Mouse (Mus musculus): ENCODE measurements around the gene 2310034C09Rik. TPM values are rescaled to one million over a fixed set of nuclear protein-coding genes. Genes with fewer than 3 reads are reported as not detected.
"Not testable (repeated sequence)": the region's sequence is repeated elsewhere in the genome, so short reads cannot be mapped to it uniquely, and the experiment has no call there.

The 2310034C09Rik gene
- not detected in 2 replicates for polyA plus RNA-seq (2014; fragmentation: Nextera tagmentation; extraction: Ambion mirVana)

GRCm38 (mm10) chr16:88758547-88758946 lies at the start of gene 2310034C09Rik:
2310034C09Rik (plus strand) TSS chr16:88758847.
- not testable (repeated sequence) for H3K9me3 ChIP-seq (replicated peaks; ENCODE audit: control insufficient read depth, low read length); H3K27ac ChIP-seq (ENCODE audit: low read depth, low read length); H3K27me3 ChIP-seq (ENCODE audit: control insufficient read depth, insufficient read depth, low read length); H3K36me3 ChIP-seq (ENCODE audit: control insufficient read depth, insufficient read depth, low read length); H3K9ac ChIP-seq (ENCODE audit: low read depth, low read length); ATAC-seq (replicated peaks; ENCODE audit: insufficient number of reproducible peaks, low FRiP score, low TSS enrichment); H3K4me1 ChIP-seq (ENCODE audit: control insufficient read depth, insufficient read depth, low read length); H3K4me3 ChIP-seq (ENCODE audit: low read depth, low read length); H3K4me2 ChIP-seq
- WGBS (ENCODE audit: insufficient replicate concordance): 79% methylated on average over 3 of the region's 3 CpGs

- 73% methylated on average over 4 of the region's 4 CpGs for WGBS (ENCODE audit: insufficient replicate concordance)
- no peak overlapping the region for H3K4me3 ChIP-seq (ENCODE audit: low read depth, low read length)
- no peak for ATAC-seq (replicated peaks; ENCODE audit: insufficient number of reproducible peaks, low FRiP score, low TSS enrichment)
- no peaks in the 10 kb centered on the region for H3K9me3 ChIP-seq (replicated peaks; ENCODE audit: control insufficient read depth, low read length)
- H3K27me3 ChIP-seq (ENCODE audit: control insufficient read depth, insufficient read depth, low read length): no peaks in the 10 kb centered on the region
- H3K36me3 ChIP-seq (ENCODE audit: control insufficient read depth, insufficient read depth, low read length): no peaks in the 10 kb centered on the region
- H3K4me1 ChIP-seq (ENCODE audit: control insufficient read depth, insufficient read depth, low read length): no peaks in the 10 kb centered on the region
- no peak overlapping the region for H3K27ac ChIP-seq (ENCODE audit: low read depth, low read length)
- H3K9ac ChIP-seq (ENCODE audit: low read depth, low read length): no peak overlapping the region
- H3K4me2 ChIP-seq: no peak overlapping the region
These were observed 47.9 kb upstream of the 2310034C09Rik start for GRCm38 (mm10) chr16:88710757-88711156.

GRCm38 (mm10) chr16:88711245-88711644 lies 47.4 kb upstream of the 2310034C09Rik start:
- no peak overlapping the region for H3K4me2 ChIP-seq
- H3K4me3 ChIP-seq (ENCODE audit: low read depth, low read length): no peak overlapping the region
- no peaks in the 10 kb centered on the region for H3K9me3 ChIP-seq (replicated peaks; ENCODE audit: control insufficient read depth, low read length)
- H3K36me3 ChIP-seq (ENCODE audit: control insufficient read depth, insufficient read depth, low read length): no peaks in the 10 kb centered on the region
- H3K27me3 ChIP-seq (ENCODE audit: control insufficient read depth, insufficient read depth, low read length): no peaks in the 10 kb centered on the region
- ATAC-seq (replicated peaks; ENCODE audit: insufficient number of reproducible peaks, low FRiP score, low TSS enrichment): no peak
- no peak overlapping the region for H3K27ac ChIP-seq (ENCODE audit: low read depth, low read length)
- H3K4me1 ChIP-seq (ENCODE audit: control insufficient read depth, insufficient read depth, low read length): no peaks in the 10 kb centered on the region
- WGBS (ENCODE audit: insufficient replicate concordance): 72% methylated on average over 6 of the region's 6 CpGs
- H3K9ac ChIP-seq (ENCODE audit: low read depth, low read length): no peak overlapping the region

GRCm38 (mm10) chr16:88716549-88716948 lies 42.1 kb upstream of the 2310034C09Rik start:
- Histone ChIP-seq H3K36me3 (ENCODE audit: control insufficient read depth, insufficient read depth, low read length) (no peaks in the 10 kb centered on the region), H3K27ac (ENCODE audit: low read depth, low read length) (no peak overlapping the region), H3K9ac (ENCODE audit: low read depth, low read length) (no peak overlapping the region), H3K9me3 (replicated peaks; ENCODE audit: control insufficient read depth, low read length) (no peaks in the 10 kb centered on the region), H3K4me3 (ENCODE audit: low read depth, low read length) (no peak overlapping the region), H3K4me1 (ENCODE audit: control insufficient read depth, insufficient read depth, low read length) (no peaks in the 10 kb centered on the region), H3K27me3 (ENCODE audit: control insufficient read depth, insufficient read depth, low read length) (no peaks in the 10 kb centered on the region), H3K4me2 (no peak overlapping the region)
- ATAC-seq (replicated peaks; ENCODE audit: insufficient number of reproducible peaks, low FRiP score, low TSS enrichment): no peak

GRCm38 (mm10) chr16:88720031-88720430 lies 38.6 kb upstream of the 2310034C09Rik start:
- Histone ChIP-seq H3K4me3 (ENCODE audit: low read depth, low read length) (no peak overlapping the region), H3K9me3 (replicated peaks; ENCODE audit: control insufficient read depth, low read length) (no peaks in the 10 kb centered on the region), H3K4me1 (ENCODE audit: control insufficient read depth, insufficient read depth, low read length) (no peaks in the 10 kb centered on the region), H3K27me3 (ENCODE audit: control insufficient read depth, insufficient read depth, low read length) (no peaks in the 10 kb centered on the region), H3K9ac (ENCODE audit: low read depth, low read length) (no peak overlapping the region), H3K4me2 (no peak overlapping the region), H3K27ac (ENCODE audit: low read depth, low read length) (no peak overlapping the region), H3K36me3 (ENCODE audit: control insufficient read depth, insufficient read depth, low read length) (no peaks in the 10 kb centered on the region)
- no peak for ATAC-seq (replicated peaks; ENCODE audit: insufficient number of reproducible peaks, low FRiP score, low TSS enrichment)
- 36% methylated on average over 1 of the region's 1 CpGs for WGBS (ENCODE audit: insufficient replicate concordance)

- Histone ChIP-seq H3K9ac (ENCODE audit: low read depth, low read length) (no peak within 1 kb of the TSS), H3K4me2 (no peak within 1 kb of the TSS), H3K27ac (ENCODE audit: low read depth, low read length) (no peak within 1 kb of the TSS), H3K4me1 (ENCODE audit: control insufficient read depth, insufficient read depth, low read length) (no peaks in the 10 kb centered on the region), H3K9me3 (replicated peaks; ENCODE audit: control insufficient read depth, low read length) (no peaks in the 10 kb centered on the region), H3K27me3 (ENCODE audit: control insufficient read depth, insufficient read depth, low read length) (no peaks in the 10 kb centered on the region), H3K36me3 (ENCODE audit: control insufficient read depth, insufficient read depth, low read length) (no peaks in the 10 kb centered on the region), H3K4me3 (ENCODE audit: low read depth, low read length) (no peak within 1 kb of the TSS)
- no peak for ATAC-seq (replicated peaks; ENCODE audit: insufficient number of reproducible peaks, low FRiP score, low TSS enrichment)
- WGBS (ENCODE audit: insufficient replicate concordance): 75% methylated on average over 4 of the region's 4 CpGs
These were observed 29.8 kb upstream of the 2310034C09Rik start, which contains the start of gene Krtap13-1 for GRCm38 (mm10) chr16:88728812-88729275. Krtap13-1 (plus strand) TSS chr16:88728862.

GRCm38 (mm10) chr16:88735391-88735790 lies 23.3 kb upstream of the 2310034C09Rik start:
- ATAC-seq (replicated peaks; ENCODE audit: insufficient number of reproducible peaks, low FRiP score, low TSS enrichment): no peak
- no peak overlapping the region for H3K9ac ChIP-seq (ENCODE audit: low read depth, low read length)
- H3K4me2 ChIP-seq: no peak overlapping the region
- no peaks in the 10 kb centered on the region for H3K4me1 ChIP-seq (ENCODE audit: control insufficient read depth, insufficient read depth, low read length)
- no peak overlapping the region for H3K4me3 ChIP-seq (ENCODE audit: low read depth, low read length)
- WGBS (ENCODE audit: insufficient replicate concordance): 65% methylated on average over 2 of the region's 2 CpGs
- H3K27ac ChIP-seq (ENCODE audit: low read depth, low read length): no peak overlapping the region
- H3K27me3 ChIP-seq (ENCODE audit: control insufficient read depth, insufficient read depth, low read length): no peaks in the 10 kb centered on the region
- H3K36me3 ChIP-seq (ENCODE audit: control insufficient read depth, insufficient read depth, low read length): no peaks in the 10 kb centered on the region
- H3K9me3 ChIP-seq (replicated peaks; ENCODE audit: control insufficient read depth, low read length): no peaks in the 10 kb centered on the region

- ATAC-seq (replicated peaks; ENCODE audit: insufficient number of reproducible peaks, low FRiP score, low TSS enrichment): no peak
- no peaks in the 10 kb centered on the region for H3K9me3 ChIP-seq (replicated peaks; ENCODE audit: control insufficient read depth, low read length)
- no peak overlapping the region for H3K27ac ChIP-seq (ENCODE audit: low read depth, low read length)
- no peak overlapping the region for H3K4me3 ChIP-seq (ENCODE audit: low read depth, low read length)
- no peaks in the 10 kb centered on the region for H3K4me1 ChIP-seq (ENCODE audit: control insufficient read depth, insufficient read depth, low read length)
- no peaks in the 10 kb centered on the region for H3K27me3 ChIP-seq (ENCODE audit: control insufficient read depth, insufficient read depth, low read length)
- no peaks in the 10 kb centered on the region for H3K36me3 ChIP-seq (ENCODE audit: control insufficient read depth, insufficient read depth, low read length)
- 66% methylated on average over 4 of the region's 4 CpGs for WGBS (ENCODE audit: insufficient replicate concordance)
- no peak overlapping the region for H3K9ac ChIP-seq (ENCODE audit: low read depth, low read length)
- no peak overlapping the region for H3K4me2 ChIP-seq
These were observed 13.8 kb upstream of the 2310034C09Rik start for GRCm38 (mm10) chr16:88744750-88745340.

GRCm38 (mm10) chr16:88747943-88748342 lies 10.7 kb upstream of the 2310034C09Rik start:
- ATAC-seq (replicated peaks; ENCODE audit: insufficient number of reproducible peaks, low FRiP score, low TSS enrichment): no peak
- Histone ChIP-seq H3K27me3 (ENCODE audit: control insufficient read depth, insufficient read depth, low read length) (no peaks in the 10 kb centered on the region), H3K9ac (ENCODE audit: low read depth, low read length) (no peak overlapping the region), H3K4me2 (no peak overlapping the region), H3K9me3 (replicated peaks; ENCODE audit: control insufficient read depth, low read length) (no peaks in the 10 kb centered on the region), H3K4me1 (ENCODE audit: control insufficient read depth, insufficient read depth, low read length) (no peaks in the 10 kb centered on the region), H3K4me3 (ENCODE audit: low read depth, low read length) (no peak overlapping the region), H3K27ac (ENCODE audit: low read depth, low read length) (no peak overlapping the region), H3K36me3 (ENCODE audit: control insufficient read depth, insufficient read depth, low read length) (no peaks in the 10 kb centered on the region)
- 69% methylated on average over 4 of the region's 4 CpGs for WGBS (ENCODE audit: insufficient replicate concordance)

Measured in heart, embryonic 11.5 days (tissue).